Mouse (Mus musculus): ENCODE results near the gene Nol9. TPM values are rescaled to one million over a fixed set of nuclear protein-coding genes. Genes with fewer than 3 reads are reported as not detected.
"Not testable (repeated sequence)": the region's sequence is repeated elsewhere in the genome, so short reads cannot be mapped to it uniquely, and the experiment has no call there.

Nol9 gene
- total and polyA plus RNA-seq, 2 experiments from 2014 or later = 7.8 to 8.0 TPM

DNA sequence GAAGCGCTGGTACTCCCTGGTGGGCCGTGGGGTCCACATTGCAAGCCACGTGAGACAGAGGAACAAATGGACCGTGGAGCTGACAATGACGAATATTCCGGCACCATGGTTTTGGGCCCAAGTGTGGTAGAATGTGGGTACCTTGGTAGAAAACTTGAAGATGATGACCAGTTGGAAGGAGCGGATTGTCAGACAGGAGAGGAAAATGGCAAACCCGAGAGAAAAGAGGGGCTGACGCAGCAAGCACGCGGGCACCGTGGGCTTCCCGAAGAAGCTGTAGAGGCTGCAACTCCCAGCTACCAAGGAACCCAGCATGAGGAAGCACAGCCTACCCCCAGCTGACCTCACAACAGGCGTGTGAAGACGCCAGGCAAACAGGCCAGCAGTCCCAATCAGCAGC, 10.7 kb upstream of the Nol9 start:
- Histone ChIP-seq H3K9me3 (replicated peaks; ENCODE audit: control insufficient read depth, low read length) (no peaks in the 10 kb centered on the region), H3K27me3 (ENCODE audit: control insufficient read depth, insufficient read depth, low read length) (no peaks in the 10 kb centered on the region), H3K4me3 (ENCODE audit: low read depth, low read length) (0 out of 2 replicates have a peak overlapping the region, but pooled peaks have one; percentile 75), H3K36me3 (replicated peaks; ENCODE audit: control insufficient read depth, insufficient read depth, low read length) (peaks cover 11% of the 10 kb centered on the region), H3K4me1 (ENCODE audit: control insufficient read depth, insufficient read depth) (peaks cover 22% of the 10 kb centered on the region), H3K9ac (replicated peaks; ENCODE audit: low read depth, low read length) (no peak overlapping the region; the same call in 1 of the 2 replicates), H3K27ac (ENCODE audit: low read depth) (no peak overlapping the region), H3K4me2 (ENCODE audit: low read depth, low read length) (0 out of 2 replicates have a peak overlapping the region, but pooled peaks have one; percentile 84)
- DNase-seq (ENCODE audit: low spot score) = no peak
- no peak for ATAC-seq (ENCODE audit: insufficient read depth, low read depth)
- no peak for TF ChIP-seq EP300 (IDR thresholded peaks at IDR 0.05; ENCODE audit: low read depth)
- no peak for TF ChIP-seq CTCF (IDR thresholded peaks at IDR 0.05; ENCODE audit: low read depth)
- WGBS = 57% methylated on average over 15 of the region's 15 CpGs

DNA sequence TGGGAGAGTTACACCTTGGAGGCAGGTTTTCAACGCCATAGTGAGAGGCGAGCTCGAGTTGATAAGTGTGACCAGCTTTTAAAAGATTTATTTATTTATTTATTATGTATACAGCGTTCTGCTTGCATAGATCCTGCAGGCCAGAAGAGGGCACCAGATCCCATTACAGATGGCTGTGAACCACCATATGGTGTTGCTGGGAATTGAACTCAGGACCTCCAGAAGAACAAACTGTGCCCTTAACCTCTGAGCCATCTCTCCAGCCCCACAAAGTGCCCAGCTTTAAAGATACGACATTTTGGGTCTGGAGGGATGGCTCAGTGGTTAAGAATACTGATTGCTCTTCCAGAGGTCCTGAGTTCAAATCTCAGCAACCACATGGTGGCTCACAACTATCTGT, 10.0 kb upstream of the Nol9 start:
- TF ChIP-seq EP300 (IDR thresholded peaks at IDR 0.05; ENCODE audit: low read depth) (no peak), CTCF (IDR thresholded peaks at IDR 0.05; ENCODE audit: low read depth) (peak; percentile 45)
- H3K9ac ChIP-seq (replicated peaks; ENCODE audit: low read depth, low read length) = no peak overlapping the region
- no peak overlapping the region for H3K27ac ChIP-seq (ENCODE audit: low read depth)
- 32% methylated on average over 5 of the region's 5 CpGs for WGBS
- H3K27me3 ChIP-seq (ENCODE audit: control insufficient read depth, insufficient read depth, low read length) = no peaks in the 10 kb centered on the region
- DNase-seq (ENCODE audit: low spot score) (no peak), ATAC-seq (ENCODE audit: insufficient read depth, low read depth) (no peak)
- H3K36me3 ChIP-seq (replicated peaks; ENCODE audit: control insufficient read depth, insufficient read depth, low read length) = peaks cover 6% of the 10 kb centered on the region
- H3K9me3 ChIP-seq (replicated peaks; ENCODE audit: control insufficient read depth, low read length) = no peaks in the 10 kb centered on the region
- no peak overlapping the region for H3K4me2 ChIP-seq (ENCODE audit: low read depth, low read length)
- H3K4me3 ChIP-seq (ENCODE audit: low read depth, low read length) = no peak overlapping the region
- H3K4me1 ChIP-seq (ENCODE audit: control insufficient read depth, insufficient read depth) = peaks cover 22% of the 10 kb centered on the region

DNA sequence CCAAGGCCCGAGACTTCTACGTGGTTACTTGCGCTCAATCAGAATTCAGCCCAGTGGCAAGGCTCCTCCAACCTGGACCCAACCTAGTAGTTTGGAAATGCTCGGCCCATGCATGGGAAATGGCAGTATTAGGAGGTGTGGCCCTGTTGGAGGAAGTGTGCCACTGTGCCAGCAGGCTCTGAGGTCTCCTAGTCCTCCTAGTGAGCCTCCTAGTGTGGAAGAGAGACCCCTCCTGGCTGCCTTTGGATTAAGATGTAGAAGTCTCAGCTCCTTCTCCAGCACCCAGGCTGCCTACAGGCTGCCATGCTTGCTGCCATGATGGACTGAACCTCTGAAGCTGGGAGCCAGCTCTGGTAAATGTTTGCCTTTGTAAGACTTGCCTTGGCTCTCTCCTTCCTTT, 9.1 kb upstream of the Nol9 start:
- no peaks in the 10 kb centered on the region for H3K9me3 ChIP-seq (replicated peaks; ENCODE audit: control insufficient read depth, low read length)
- no peak overlapping the region for H3K9ac ChIP-seq (replicated peaks; ENCODE audit: low read depth, low read length)

GRCm38 (mm10) chr4:152032922-152033321, 6.2 kb upstream of the Nol9 start:
- TF ChIP-seq EP300 (IDR thresholded peaks at IDR 0.05; ENCODE audit: low read depth) (no peak), CTCF (IDR thresholded peaks at IDR 0.05; ENCODE audit: low read depth) (no peak)
- H3K4me1 ChIP-seq (ENCODE audit: control insufficient read depth, insufficient read depth) = peaks cover 6% of the 10 kb centered on the region
- no peak overlapping the region for H3K4me2 ChIP-seq (ENCODE audit: low read depth, low read length)
- H3K27me3 ChIP-seq (ENCODE audit: control insufficient read depth, insufficient read depth, low read length) = no peaks in the 10 kb centered on the region
- 85% methylated on average over 13 of the region's 13 CpGs for WGBS
- no peak overlapping the region for H3K9ac ChIP-seq (replicated peaks; ENCODE audit: low read depth, low read length)
- no peak overlapping the region for H3K4me3 ChIP-seq (ENCODE audit: low read depth, low read length)
- no peak overlapping the region for H3K27ac ChIP-seq (ENCODE audit: low read depth)
- DNase-seq (ENCODE audit: low spot score) (no peak), ATAC-seq (ENCODE audit: insufficient read depth, low read depth) (no peak)
- no peaks in the 10 kb centered on the region for H3K9me3 ChIP-seq (replicated peaks; ENCODE audit: control insufficient read depth, low read length)
- H3K36me3 ChIP-seq (replicated peaks; ENCODE audit: control insufficient read depth, insufficient read depth, low read length) = no peaks in the 10 kb centered on the region

More for the DNA sequence above, 9.1 kb upstream of the Nol9 start:
- no peak for DNase-seq (ENCODE audit: low spot score)
- WGBS = 83% methylated on average over 4 of the region's 4 CpGs
- no peak overlapping the region for H3K4me3 ChIP-seq (ENCODE audit: low read depth, low read length)
- no peak overlapping the region for H3K27ac ChIP-seq (ENCODE audit: low read depth)
- 0 out of 2 replicates have a peak, but pooled peaks have one; percentile 27 for TF ChIP-seq CTCF (IDR thresholded peaks at IDR 0.05; ENCODE audit: low read depth)
- no peak for TF ChIP-seq EP300 (IDR thresholded peaks at IDR 0.05; ENCODE audit: low read depth)
- no peak for ATAC-seq (ENCODE audit: insufficient read depth, low read depth)
- H3K4me2 ChIP-seq (ENCODE audit: low read depth, low read length) = no peak overlapping the region
- H3K4me1 ChIP-seq (ENCODE audit: control insufficient read depth, insufficient read depth) = peaks cover 22% of the 10 kb centered on the region
- no peaks in the 10 kb centered on the region for H3K36me3 ChIP-seq (replicated peaks; ENCODE audit: control insufficient read depth, insufficient read depth, low read length)
- H3K27me3 ChIP-seq (ENCODE audit: control insufficient read depth, insufficient read depth, low read length) = no peaks in the 10 kb centered on the region

GRCm38 (mm10) chr4:152036464-152036863, 2.7 kb upstream of the Nol9 start:
- H3K4me3 ChIP-seq (ENCODE audit: low read depth, low read length); H3K4me2 ChIP-seq (ENCODE audit: low read depth, low read length); H3K4me1 ChIP-seq (ENCODE audit: control insufficient read depth, insufficient read depth); H3K9me3 ChIP-seq (replicated peaks; ENCODE audit: control insufficient read depth, low read length); H3K27me3 ChIP-seq (ENCODE audit: control insufficient read depth, insufficient read depth, low read length); ATAC-seq (ENCODE audit: insufficient read depth, low read depth); H3K27ac ChIP-seq (ENCODE audit: low read depth); H3K9ac ChIP-seq (replicated peaks; ENCODE audit: low read depth, low read length); H3K36me3 ChIP-seq (replicated peaks; ENCODE audit: control insufficient read depth, insufficient read depth, low read length); DNase-seq (ENCODE audit: low spot score): not testable (repeated sequence)
- WGBS = 85% methylated on average over 6 of the region's 6 CpGs
- peak; percentile 26; the same call in 1 of the 2 replicates for TF ChIP-seq CTCF (IDR thresholded peaks at IDR 0.05; ENCODE audit: low read depth)

Data from heart, postnatal 0 days (tissue).